Mouse (Mus musculus): ENCODE results near the gene 4930404H24Rik. TPM values are rescaled to one million over a fixed set of nuclear protein-coding genes. Genes with fewer than 3 reads are reported as not detected.
"Not testable (repeated sequence)": the region's sequence is repeated elsewhere in the genome, so short reads cannot be mapped to it uniquely, and the experiment has no call there.

Gene 4930404H24Rik
- polyA plus RNA-seq, 1 experiment from 2014 or later, result not detected

- H3K27me3 ChIP-seq (replicated peaks; ENCODE audit: insufficient read depth, low read length), result 0 out of 2 replicates have a peak, but pooled peaks cover 3% of the 10 kb centered on the region
- peak overlapping the region; percentile 96 for H3K4me2 ChIP-seq (replicated peaks; ENCODE audit: low read depth, low read length)
- H3K9me3 ChIP-seq (ENCODE audit: low read length), result no peaks in the 10 kb centered on the region
- TF ChIP-seq EP300 (IDR thresholded peaks at IDR 0.05) (no peak), CTCF (IDR thresholded peaks at IDR 0.05) (no peak)
- 23% methylated on average over 2 of the region's 2 CpGs for WGBS
- H3K27ac ChIP-seq (ENCODE audit: low read length), result no peak overlapping the region
- ATAC-seq (no peak), DNase-seq (ENCODE audit: low spot score) (no peak)
- no peaks in the 10 kb centered on the region for H3K36me3 ChIP-seq (ENCODE audit: insufficient read depth, low read length)
- no peak overlapping the region for H3K9ac ChIP-seq (replicated peaks; ENCODE audit: low read depth)
- H3K4me3 ChIP-seq (ENCODE audit: low read depth, low read length), result 0 out of 2 replicates have a peak overlapping the region, but pooled peaks have one; percentile 61
- peaks cover 9% of the 10 kb centered on the region; the same call in 1 of the 2 replicates for H3K4me1 ChIP-seq (ENCODE audit: insufficient read depth, low read depth, low read length)
Observed at GRCm38 (mm10) chr2:153493393-153493731, 772 bp downstream of the 4930404H24Rik start.

DNA sequence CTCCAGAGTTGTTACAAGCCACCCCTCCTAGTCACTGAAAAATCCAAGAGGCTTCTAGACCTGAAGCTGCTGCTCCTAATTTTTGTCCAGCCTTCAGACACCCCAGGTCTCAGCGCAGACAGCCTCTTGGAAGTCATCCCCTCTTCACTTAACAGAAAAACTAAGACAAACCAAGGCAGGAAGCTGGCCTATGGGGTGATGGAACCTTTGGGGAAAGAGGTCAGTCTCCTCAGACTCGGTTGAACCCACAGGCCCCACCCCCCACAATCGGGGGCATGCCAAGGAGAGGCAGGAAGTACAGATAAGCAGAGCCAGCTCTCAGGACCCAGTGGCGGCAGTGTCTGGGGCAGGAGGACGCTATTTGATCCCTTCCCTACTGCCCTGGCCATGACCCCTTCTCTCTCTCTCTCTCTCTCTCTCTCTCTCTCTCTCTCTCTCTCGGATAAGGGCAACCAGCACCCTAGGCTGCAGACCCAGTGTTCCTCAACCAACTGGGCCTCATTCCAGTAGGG is 1.2 kb downstream of the 4930404H24Rik start:
- TF ChIP-seq CTCF (IDR thresholded peaks at IDR 0.05), result no peak
- TF ChIP-seq EP300 (IDR thresholded peaks at IDR 0.05), result no peak
- no peak for DNase-seq (ENCODE audit: low spot score)
- peaks cover 9% of the 10 kb centered on the region; the same call in 1 of the 2 replicates for H3K4me1 ChIP-seq (ENCODE audit: insufficient read depth, low read depth, low read length)

DNA sequence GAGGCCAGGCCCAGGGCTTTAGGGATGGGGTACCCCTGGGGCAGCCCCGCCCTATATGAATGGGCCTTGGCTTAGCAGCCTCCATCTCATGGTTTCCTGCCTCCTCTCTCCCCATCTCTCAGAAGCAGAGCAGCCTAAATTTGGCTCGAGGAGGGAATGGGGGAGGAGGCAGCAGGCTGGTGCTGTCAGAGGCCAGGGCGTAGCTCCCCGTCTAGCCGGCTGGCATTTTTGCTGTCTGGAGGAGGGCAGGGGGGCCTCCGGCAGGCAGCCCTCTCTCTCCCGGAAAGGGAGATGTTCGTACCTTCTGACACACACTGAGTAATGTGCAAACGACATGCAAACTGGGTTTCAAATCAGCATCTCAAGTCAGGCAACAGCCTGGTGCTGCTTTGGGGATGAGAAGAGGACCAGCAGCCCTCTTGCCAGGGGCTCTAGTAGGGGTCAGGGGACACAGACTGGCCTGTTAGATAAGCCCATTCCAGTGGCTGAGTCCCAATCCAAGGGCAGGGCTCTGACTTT is 1.8 kb downstream of the 4930404H24Rik start:
- Histone ChIP-seq H3K4me1 (ENCODE audit: insufficient read depth, low read depth, low read length) (peaks cover 9% of the 10 kb centered on the region; the same call in 1 of the 2 replicates), H3K27ac (ENCODE audit: low read length) (no peak overlapping the region), H3K4me2 (replicated peaks; ENCODE audit: low read depth, low read length) (no peak overlapping the region), H3K27me3 (replicated peaks; ENCODE audit: insufficient read depth, low read length) (0 out of 2 replicates have a peak, but pooled peaks cover 3% of the 10 kb centered on the region), H3K9ac (replicated peaks; ENCODE audit: low read depth) (no peak overlapping the region), H3K4me3 (ENCODE audit: low read depth, low read length) (no peak overlapping the region), H3K36me3 (ENCODE audit: insufficient read depth, low read length) (no peaks in the 10 kb centered on the region), H3K9me3 (ENCODE audit: low read length) (no peaks in the 10 kb centered on the region)
- WGBS, result 32% methylated on average over 9 of the region's 9 CpGs
- TF ChIP-seq EP300 (IDR thresholded peaks at IDR 0.05) (no peak), CTCF (IDR thresholded peaks at IDR 0.05) (no peak)
- ATAC-seq (no peak), DNase-seq (ENCODE audit: low spot score) (peak; percentile 17)

More for the DNA sequence above, 1.2 kb downstream of the 4930404H24Rik start:
- no peak overlapping the region for H3K4me3 ChIP-seq (ENCODE audit: low read depth, low read length)
- H3K36me3 ChIP-seq (ENCODE audit: insufficient read depth, low read length), result no peaks in the 10 kb centered on the region
- H3K4me2 ChIP-seq (replicated peaks; ENCODE audit: low read depth, low read length), result no peak overlapping the region
- 0 out of 2 replicates have a peak, but pooled peaks cover 3% of the 10 kb centered on the region for H3K27me3 ChIP-seq (replicated peaks; ENCODE audit: insufficient read depth, low read length)
- H3K9me3 ChIP-seq (ENCODE audit: low read length), result no peaks in the 10 kb centered on the region
- 17% methylated on average over 5 of the region's 6 CpGs for WGBS
- no peak for ATAC-seq
- no peak overlapping the region for H3K27ac ChIP-seq (ENCODE audit: low read length)
- no peak overlapping the region for H3K9ac ChIP-seq (replicated peaks; ENCODE audit: low read depth)

- H3K4me1 ChIP-seq (ENCODE audit: insufficient read depth, low read depth, low read length); DNase-seq (ENCODE audit: low spot score); H3K27ac ChIP-seq (ENCODE audit: low read length); H3K9me3 ChIP-seq (ENCODE audit: low read length); ATAC-seq; H3K9ac ChIP-seq (replicated peaks; ENCODE audit: low read depth); H3K4me2 ChIP-seq (replicated peaks; ENCODE audit: low read depth, low read length); H3K36me3 ChIP-seq (ENCODE audit: insufficient read depth, low read length); H3K27me3 ChIP-seq (replicated peaks; ENCODE audit: insufficient read depth, low read length); H3K4me3 ChIP-seq (ENCODE audit: low read depth, low read length): not testable (repeated sequence)
- 89% methylated on average over 4 of the region's 4 CpGs for WGBS
Observed at GRCm38 (mm10) chr2:153495391-153495790, 2.8 kb downstream of the 4930404H24Rik start.

- no peak for TF ChIP-seq EP300 (IDR thresholded peaks at IDR 0.05)
- TF ChIP-seq CTCF (IDR thresholded peaks at IDR 0.05), result no peak
- DNase-seq (ENCODE audit: low spot score) (no peak), ATAC-seq (no peak)
- H3K36me3 ChIP-seq (ENCODE audit: insufficient read depth, low read length), result no peaks in the 10 kb centered on the region
- no peaks in the 10 kb centered on the region for H3K9me3 ChIP-seq (ENCODE audit: low read length)
- H3K9ac ChIP-seq (replicated peaks; ENCODE audit: low read depth), result no peak overlapping the region
- 0 out of 2 replicates have a peak, but pooled peaks cover 3% of the 10 kb centered on the region for H3K27me3 ChIP-seq (replicated peaks; ENCODE audit: insufficient read depth, low read length)
- H3K4me3 ChIP-seq (ENCODE audit: low read depth, low read length), result no peak overlapping the region
- H3K4me2 ChIP-seq (replicated peaks; ENCODE audit: low read depth, low read length), result no peak overlapping the region
- H3K27ac ChIP-seq (ENCODE audit: low read length), result no peak overlapping the region
- H3K4me1 ChIP-seq (ENCODE audit: insufficient read depth, low read depth, low read length), result peaks cover 9% of the 10 kb centered on the region; the same call in 1 of the 2 replicates
- 43% methylated on average over 4 of the region's 4 CpGs for WGBS
Observed at GRCm38 (mm10) chr2:153495818-153496217, 3.2 kb downstream of the 4930404H24Rik start.

DNA sequence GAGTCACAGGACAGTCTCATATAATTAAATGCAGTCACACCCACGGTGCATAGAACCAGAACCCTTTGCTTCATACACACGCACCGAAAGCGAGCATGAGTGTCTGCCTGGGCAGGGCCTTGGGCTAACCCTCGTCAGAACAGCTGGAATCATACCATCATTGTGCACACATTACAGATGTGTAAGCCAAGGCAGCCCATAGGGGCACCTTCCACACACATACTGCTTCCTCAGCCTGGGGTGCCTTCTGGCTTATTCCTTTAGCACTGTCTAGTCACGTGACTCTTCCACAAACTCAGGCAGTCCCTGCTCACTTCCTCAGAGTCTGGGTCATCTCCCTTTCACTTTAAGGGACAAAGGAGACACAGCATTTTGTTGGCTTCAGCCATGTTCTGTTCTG is 3.7 kb downstream of the 4930404H24Rik start:
- H3K9me3 ChIP-seq (ENCODE audit: low read length), result no peaks in the 10 kb centered on the region
- H3K4me1 ChIP-seq (ENCODE audit: insufficient read depth, low read depth, low read length), result peaks cover 9% of the 10 kb centered on the region; the same call in 1 of the 2 replicates
- H3K9ac ChIP-seq (replicated peaks; ENCODE audit: low read depth), result no peak overlapping the region
- 91% methylated on average over 6 of the region's 6 CpGs for WGBS
- H3K27ac ChIP-seq (ENCODE audit: low read length), result no peak overlapping the region
- TF ChIP-seq CTCF (IDR thresholded peaks at IDR 0.05) (no peak), EP300 (IDR thresholded peaks at IDR 0.05) (no peak)
- H3K4me3 ChIP-seq (ENCODE audit: low read depth, low read length), result no peak overlapping the region
- ATAC-seq, result no peak
- H3K27me3 ChIP-seq (replicated peaks; ENCODE audit: insufficient read depth, low read length), result 0 out of 2 replicates have a peak, but pooled peaks cover 3% of the 10 kb centered on the region
- peak; percentile 23 for DNase-seq (ENCODE audit: low spot score)
- no peak overlapping the region for H3K4me2 ChIP-seq (replicated peaks; ENCODE audit: low read depth, low read length)
- H3K36me3 ChIP-seq (ENCODE audit: insufficient read depth, low read length), result no peaks in the 10 kb centered on the region

Measured in lung, postnatal 0 days (tissue).